Mouse (Mus musculus) spleen, adult 2 months (tissue): ENCODE results near the gene Tom1l1.

ENCODE experiments used
- CTCF ChIP-seq: fragments of 200-500 bp; IDR thresholded peaks from 2 replicates; pipeline ENCODE4 v1.5.1; 2011; ENCODE audit warnings: mild to moderate bottlenecking, inconsistent platforms; ENCODE audit not compliant: insufficient read depth, insufficient read length, insufficient replicate concordance; ENCODE audit errors: extremely low read depth
- POLR2A ChIP-seq: fragments of 200-500 bp; IDR thresholded peaks from 2 replicates; pipeline ENCODE4 v1.6.1; 2011; ENCODE audit warnings: low read depth, low read length, inconsistent platforms

GRCm38 (mm10) chr11:90686287-90687025 is 1.7 kb downstream of the Tom1l1 start:
- TF ChIP-seq POLR2A (no peak), CTCF (no peak)
